Mouse (Mus musculus) heart, postnatal 10 days (tissue): ENCODE results near the gene Rabepk. TPM values are rescaled to one million over a fixed set of nuclear protein-coding genes. Genes with fewer than 3 reads are reported as not detected.
"Not testable (repeated sequence)": the region's sequence is repeated elsewhere in the genome, so short reads cannot be mapped to it uniquely, and the experiment has no call there.

Experiments
- DNase-seq, 2 experiments: peaks; one replicate each; pipeline ENCODE4 v3.0.0; 2021
- intact Hi-C: fragments of 180-260 bp; cut with DNase I; formaldehyde crosslinking; loops from one replicate; pipeline ENCODE4 v1.15.1; 2025
- total RNA-seq, 2 experiments: library from RNA; stranded (reverse); gene quantifications; 2 replicates each; pipeline ENCODE4 v1.2.3; 2021

Rabepk gene
- total RNA-seq, 2 experiments from 2014 or later, result 13.0 to 16.7 TPM

- DNase-seq, result peak; percentile 99 to 100
- intact Hi-C loops, result loop anchor here (2.0 kb wide), 1 partner anchor 17 kb away; the partner anchor contains the start of gene Gapvd1
Observed at GRCm38 (mm10) chr2:34771368-34772226, 28.1 kb downstream of the Rabepk start, which contains the start of gene Hspa5. Hspa5 (plus strand) TSS chr2:34771970.

GRCm38 (mm10) chr2:34770951-34771350, 28.8 kb downstream of the Rabepk start:
- no peak for DNase-seq
- intact Hi-C loops, result loop anchor here (2.0 kb wide), 1 partner anchor 16 kb away; the partner anchor contains the start of gene Gapvd1

- no peak for DNase-seq
- intact Hi-C loops, result loop anchor here (2.0 kb wide), 1 partner anchor 15 kb away; the partner anchor contains the start of gene Gapvd1
Observed at GRCm38 (mm10) chr2:34770049-34770448, 29.7 kb downstream of the Rabepk start.

- intact Hi-C loops, result no loop called here
- DNase-seq, result no peak
Observed at GRCm38 (mm10) chr2:34764801-34765200, 34.9 kb downstream of the Rabepk start.

- no peak for DNase-seq
- intact Hi-C loops, result no loop called here
Observed at GRCm38 (mm10) chr2:34762872-34763271, 36.8 kb downstream of the Rabepk start.

GRCm38 (mm10) chr2:34762174-34762573, 37.5 kb downstream of the Rabepk start:
- intact Hi-C loops, result no loop called here
- DNase-seq, result no peak

- intact Hi-C loops, DNase-seq: not testable (repeated sequence)
Observed at GRCm38 (mm10) chr2:34761272-34761671, 38.4 kb downstream of the Rabepk start.

GRCm38 (mm10) chr2:34757341-34757740, 42.4 kb downstream of the Rabepk start:
- DNase-seq, result no peak
- intact Hi-C loops, result no loop called here

GRCm38 (mm10) chr2:34754551-34755358, 45.0 kb downstream of the Rabepk start, which contains the start of gene Gapvd1:
Gapvd1 (minus strand) TSS chr2:34755232.
- intact Hi-C loops, result loop anchor here (2.0 kb wide), 1 partner anchor 16 kb away; the partner anchor contains the start of gene Hspa5
- peak; percentile 26 to 36 for DNase-seq

GRCm38 (mm10) chr2:34753811-34754550, 45.7 kb downstream of the Rabepk start:
- DNase-seq, result peak; percentile 92
- intact Hi-C loops, result loop anchor here (2.0 kb wide), 1 partner anchor 17 kb away; the partner anchor contains the start of gene Hspa5

- intact Hi-C loops, result no loop called here
- no peak for DNase-seq
Observed at GRCm38 (mm10) chr2:34750245-34750644, 49.5 kb downstream of the Rabepk start.

- DNase-seq, result no peak
- intact Hi-C loops, result no loop called here
Observed at GRCm38 (mm10) chr2:34748479-34748878, 51.2 kb downstream of the Rabepk start.

- intact Hi-C loops, result no loop called here
Observed at GRCm38 (mm10) chr2:34745673-34746072, 54.0 kb downstream of the Rabepk start.

GRCm38 (mm10) chr2:34744476-34744875, 55.2 kb downstream of the Rabepk start:
- intact Hi-C loops, result no loop called here
- DNase-seq, result no peak

More at GRCm38 (mm10) chr2:34745673-34746072, 54.0 kb downstream of the Rabepk start:
- DNase-seq, result no peak

GRCm38 (mm10) chr2:34742675-34743074, 57.0 kb downstream of the Rabepk start:
- no peak for DNase-seq
- intact Hi-C loops, result no loop called here

- no peak for DNase-seq
- intact Hi-C loops, result no loop called here
Observed at GRCm38 (mm10) chr2:34741390-34742159, 58.1 kb downstream of the Rabepk start.

GRCm38 (mm10) chr2:34739684-34740391, 59.9 kb downstream of the Rabepk start:
- intact Hi-C loops, result no loop called here
- no peak for DNase-seq

- DNase-seq, result no peak
- intact Hi-C loops, result no loop called here
Observed at GRCm38 (mm10) chr2:34737911-34738310, 61.8 kb downstream of the Rabepk start.

GRCm38 (mm10) chr2:34736626-34737025, 63.1 kb downstream of the Rabepk start:
- intact Hi-C loops, result no loop called here
- no peak for DNase-seq
